Mouse (Mus musculus): Measurements from ENCODE around the gene Entpd6.

GRCm38 (mm10) chr2:150808381-150808780 is 59.5 kb downstream of the Entpd6 start:
- TF ChIP-seq TAL1 (conservative IDR thresholded peaks at IDR 0.05; ENCODE audit: low read depth, low read length): no peak
- no peak for TF ChIP-seq CTCF (IDR thresholded peaks at IDR 0.05; ENCODE audit: low read depth, low read length)
- no peak for TF ChIP-seq GATA1 (IDR thresholded peaks at IDR 0.05; ENCODE audit: borderline replicate concordance, low read length)
- TF ChIP-seq POLR2AphosphoS5 (IDR thresholded peaks at IDR 0.05; ENCODE audit: insufficient replicate concordance, low read depth, low read length): no peak

Data from G1E (cell line).